Mouse (Mus musculus) adrenal gland, adult (tissue): ENCODE results near the gene Prcc.

Source experiments
- DNase-seq, 2 experiments: peaks; one replicate each; pipeline ENCODE4 v3.0.0; 2022 to 2023; ENCODE audit warnings: low spot score in 1 of 2; ENCODE audit not compliant: inconsistent age in 2 of 2

The Prcc gene

GRCm38 (mm10) chr3:87885281-87886003 lies at the start of gene Prcc:
Prcc (minus strand) TSS chr3:87885608.
- peak; percentile 95 to 97 for DNase-seq

GRCm38 (mm10) chr3:87935201-87935600 lies 49.8 kb upstream of the Prcc start:
- DNase-seq = no peak

GRCm38 (mm10) chr3:87934501-87934900 lies 49.1 kb upstream of the Prcc start:
- DNase-seq = no peak

GRCm38 (mm10) chr3:87934026-87934425 lies 48.6 kb upstream of the Prcc start:
- DNase-seq = no peak

- DNase-seq = peak; percentile 98 to 99
Measured at GRCm38 (mm10) chr3:87930078-87930795, 44.8 kb upstream of the Prcc start, which contains the start of the genes Isg20l2 and Rrnad1. Isg20l2 (plus strand) TSS chr3:87930314. Rrnad1 (minus strand) TSS chr3:87930717.

GRCm38 (mm10) chr3:87929341-87930077 lies 44.1 kb upstream of the Prcc start:
- peak in 1 of 2 experiments; percentile 51 for DNase-seq

- peak in 1 of 2 experiments; percentile 40 for DNase-seq
Measured at GRCm38 (mm10) chr3:87927452-87927851, 42.0 kb upstream of the Prcc start.

- DNase-seq = peak; percentile 49 to 79
Measured at GRCm38 (mm10) chr3:87924996-87925395, 39.6 kb upstream of the Prcc start.

GRCm38 (mm10) chr3:87920270-87920943 lies 35.0 kb upstream of the Prcc start:
- no peak for DNase-seq

GRCm38 (mm10) chr3:87919336-87920108 lies 34.1 kb upstream of the Prcc start, which contains the start of gene Mrpl24:
Mrpl24 (plus strand) TSS chr3:87919506.
- DNase-seq = peak; percentile 86 to 95

GRCm38 (mm10) chr3:87918551-87918950 lies 33.1 kb upstream of the Prcc start:
- DNase-seq = peak in 1 of 2 experiments; percentile 50

GRCm38 (mm10) chr3:87916990-87917389 lies 31.6 kb upstream of the Prcc start:
- no peak for DNase-seq

GRCm38 (mm10) chr3:87913891-87914290 lies 28.5 kb upstream of the Prcc start:
- no peak for DNase-seq

- no peak for DNase-seq
Measured at GRCm38 (mm10) chr3:87913491-87913890, 28.1 kb upstream of the Prcc start.

GRCm38 (mm10) chr3:87910573-87911141 lies 25.2 kb upstream of the Prcc start:
- DNase-seq = peak; percentile 89 to 95

GRCm38 (mm10) chr3:87909874-87910273 lies 24.5 kb upstream of the Prcc start:
- peak in 1 of 2 experiments; percentile 66 for DNase-seq

- DNase-seq = peak in 1 of 2 experiments; percentile 68
Measured at GRCm38 (mm10) chr3:87909381-87909780, 24.0 kb upstream of the Prcc start.

- no peak for DNase-seq
Measured at GRCm38 (mm10) chr3:87907906-87908305, 22.5 kb upstream of the Prcc start.

- peak; percentile 56 to 82 for DNase-seq
Measured at GRCm38 (mm10) chr3:87906981-87907857, 21.8 kb upstream of the Prcc start.
